Mouse (Mus musculus): ENCODE results near the gene Edc3.

DNA sequence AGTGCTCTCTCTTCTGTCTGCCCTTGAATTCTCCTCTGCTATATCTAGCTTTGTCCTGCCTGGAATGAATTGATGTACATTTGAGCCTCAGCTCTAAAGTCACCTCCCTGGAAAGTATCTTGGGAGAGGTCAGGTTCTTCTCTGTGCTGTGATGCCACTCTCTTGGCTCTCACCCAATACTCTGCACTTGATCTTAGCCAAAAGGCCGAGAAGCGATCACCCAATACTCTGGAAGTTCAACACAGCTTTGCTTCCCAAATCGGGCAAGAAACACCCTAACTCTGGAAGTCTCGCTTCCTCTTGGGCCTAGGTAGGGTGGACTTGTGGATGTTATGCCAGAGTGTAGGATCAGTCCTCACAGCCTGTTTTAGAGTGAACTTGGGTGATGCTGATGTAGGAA lies 58.9 kb downstream of the Edc3 start:
- TF ChIP-seq CTCF (IDR thresholded peaks at IDR 0.05; ENCODE audit: insufficient read depth, low read depth, low read length) (no peak), POLR2A (IDR thresholded peaks at IDR 0.05; ENCODE audit: insufficient read depth, low read depth, low read length) (no peak)
